ENCODE assay signal across 8 mouse cellular contexts in the genomic region with DNA sequence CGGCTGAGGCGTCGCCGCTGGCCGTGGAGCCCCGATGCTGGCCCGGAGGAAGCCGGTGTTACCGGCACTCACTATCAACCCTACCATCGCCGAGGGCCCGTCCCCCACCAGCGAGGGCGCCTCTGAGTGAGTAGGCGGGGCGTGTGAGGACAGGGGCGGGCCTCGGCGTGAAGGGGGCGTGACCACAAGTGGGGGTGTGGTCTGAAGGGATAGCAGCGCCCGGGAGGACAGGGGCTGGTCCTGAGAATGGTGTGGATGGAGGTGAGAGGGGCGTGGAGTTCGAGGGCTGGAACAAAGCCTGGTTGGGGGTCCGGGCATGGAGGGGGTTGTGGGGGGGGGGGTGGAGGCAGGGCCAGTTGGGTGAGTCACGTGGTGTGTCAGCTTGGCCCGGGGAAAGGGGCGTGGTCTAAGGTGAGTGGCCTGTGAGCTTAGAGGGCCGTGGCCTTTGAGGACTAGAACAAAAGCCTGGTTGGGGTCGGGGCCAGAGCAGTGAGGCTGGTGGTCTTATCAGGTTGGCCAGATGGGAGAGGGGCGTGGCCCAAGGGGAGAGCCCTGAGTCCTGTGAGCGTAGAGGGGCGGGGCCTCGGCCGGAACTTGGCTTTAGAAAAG. TPM values are rescaled to one million over a fixed set of nuclear protein-coding genes. Genes with fewer than 3 reads are reported as not detected.
DNase-seq lines count a peak whose midpoint lies in the region; ATAC-seq and TF ChIP-seq lines count a peak whose summit lies in the region.

No protein-coding gene starts in this region.

- peaks cover 11% of the 10 kb centered on the region for H3K36me3 ChIP-seq in ES-Bruce4 (ENCODE audit: control insufficient read depth, insufficient read depth, low read length, poor library complexity, severe bottlenecking)
- peaks cover 32% of the 10 kb centered on the region for H3K36me3 ChIP-seq in forebrain, embryonic 13.5 days (ENCODE audit: poor library complexity, severe bottlenecking)
- peaks cover 35% of the 10 kb centered on the region for H3K36me3 ChIP-seq in lung, embryonic 14.5 days (ENCODE audit: insufficient read depth)

- no peak for TF ChIP-seq POLR2A in ES-Bruce4 (IDR thresholded peaks at IDR 0.05; ENCODE audit: insufficient read depth, low read length)

- TF ChIP-seq EP300 in ES-Bruce4 (IDR thresholded peaks at IDR 0.05; ENCODE audit: insufficient read depth, low read depth, low read length), result no peak

- peak; percentile 88 for ATAC-seq in forebrain, embryonic 13.5 days
- peak; percentile 86 for ATAC-seq in lung, embryonic 14.5 days (ENCODE audit: insufficient read depth)
- ATAC-seq in neutrophil, adult 5-6 weeks (ENCODE audit: extremely low read depth, insufficient number of reproducible peaks, low FRiP score, poor library complexity, severe bottlenecking), result peak; percentile 73

- peak overlapping the region; percentile 66 for H3K4me2 ChIP-seq in forebrain, embryonic 13.5 days
- H3K4me2 ChIP-seq in lung, embryonic 14.5 days, result peak overlapping the region; percentile 84

- TF ChIP-seq CTCF in ES-Bruce4 (IDR thresholded peaks at IDR 0.05; ENCODE audit: low read depth, low read length), result no peak
- peak; percentile 39; the same call in 1 of the 2 replicates for TF ChIP-seq CTCF in lung, embryonic 14.5 days (IDR thresholded peaks at IDR 0.05; ENCODE audit: low read depth)

- peak; percentile 81 for DNase-seq in c-Kit-positive CD71-positive TER-119-positive erythroid progenitor cells, embryonic 14.5 days (ENCODE audit: low spot score)
- peak; percentile 85 to 91 for DNase-seq in heart, postnatal 14 days
- peak; percentile 87 for DNase-seq in layer of hippocampus, adult 11-12 months (ENCODE audit: low spot score)
- peak; percentile 89 for DNase-seq in lung, embryonic 14.5 days
- peak; percentile 73 to 78 for DNase-seq in thymus, adult 18-20 months

- peak overlapping the region; percentile 45; the same call in 1 of the 2 replicates for H3K27ac ChIP-seq in ES-Bruce4 (ENCODE audit: insufficient read depth, low read length)
- H3K27ac ChIP-seq in forebrain, embryonic 13.5 days, result peak overlapping the region; percentile 99
- peak overlapping the region; percentile 99 for H3K27ac ChIP-seq in lung, embryonic 14.5 days (ENCODE audit: low read depth)

- peak overlapping the region; percentile 92 for H3K9ac ChIP-seq in ES-Bruce4 (ENCODE audit: low read depth, poor library complexity, severe bottlenecking)
- peak overlapping the region; percentile 97 for H3K9ac ChIP-seq in forebrain, embryonic 13.5 days
- H3K9ac ChIP-seq in lung, embryonic 14.5 days, result peak overlapping the region; percentile 97

- H3K4me1 ChIP-seq in ES-Bruce4 (ENCODE audit: control insufficient read depth, insufficient read depth, low read length), result no peaks in the 10 kb centered on the region
- peaks cover 25% of the 10 kb centered on the region for H3K4me1 ChIP-seq in forebrain, embryonic 13.5 days
- H3K4me1 ChIP-seq in lung, embryonic 14.5 days (ENCODE audit: insufficient read depth), result peaks cover 13% of the 10 kb centered on the region; the same call in 1 of the 2 replicates

- H3K27me3 ChIP-seq in ES-Bruce4 (ENCODE audit: control insufficient read depth, insufficient read depth, low read length, poor library complexity, severe bottlenecking), result no peaks in the 10 kb centered on the region
- no peaks in the 10 kb centered on the region for H3K27me3 ChIP-seq in forebrain, embryonic 13.5 days
- H3K27me3 ChIP-seq in lung, embryonic 14.5 days (ENCODE audit: insufficient read depth, low read length), result no peaks in the 10 kb centered on the region

- intact Hi-C loops in heart, postnatal 14 days (cut with DNase I), result loop anchor here (5.0 kb wide), 1 partner anchor 66 kb away; no protein-coding TSS in a partner anchor

- 0% methylated on average over 35 of the region's 35 CpGs for WGBS in forebrain, embryonic 13.5 days
- WGBS in lung, embryonic 14.5 days, result under 1% methylated on average over 33 of the region's 35 CpGs

- H3K4me3 ChIP-seq in ES-Bruce4 (ENCODE audit: low read depth, low read length), result peak overlapping the region; percentile 96
- H3K4me3 ChIP-seq in forebrain, embryonic 13.5 days, result peak overlapping the region; percentile 84
- peak overlapping the region; percentile 90 for H3K4me3 ChIP-seq in lung, embryonic 14.5 days (ENCODE audit: low read depth, low read length)

- H3K9me3 ChIP-seq in ES-Bruce4 (replicated peaks; ENCODE audit: control insufficient read depth, insufficient read depth, low read length, poor library complexity, severe bottlenecking), result no peaks in the 10 kb centered on the region
- no peaks in the 10 kb centered on the region for H3K9me3 ChIP-seq in forebrain, embryonic 13.5 days (replicated peaks)
- no peaks in the 10 kb centered on the region for H3K9me3 ChIP-seq in lung, embryonic 14.5 days (ENCODE audit: low read depth, low read length)

RNA-seq across cellular contexts. Expression of a gene that starts 0.5 kb away (rescaled TPM):
- polyA plus RNA-seq in ES-Bruce4 (2011; ENCODE audit: insufficient read depth, insufficient read length, low read depth, missing spikeins), result 46.3 and 53.0 TPM in 2 replicates
- 200 and 211 TPM in 2 replicates for polyA plus RNA-seq in forebrain, embryonic 13.5 days (2015; fragmentation: Nextera tagmentation; extraction: Ambion mirVana)
- 100 to 1,000 TPM; 115 to 122 TPM for total RNA-seq in heart, postnatal 14 days (2021)
- 180 and 199 TPM in 2 replicates for polyA plus RNA-seq in lung, embryonic 14.5 days (2014; fragmentation: Nextera tagmentation; extraction: Ambion mirVana)
- 91.5 and 96.6 TPM in 2 replicates for total RNA-seq in neutrophil, adult 5-6 weeks (2017)

RNA-seq across cellular contexts. Expression of a gene that starts 7.5 kb away (rescaled TPM):
- 0.68 TPM in 1 of 2 replicates, not detected in the other for polyA plus RNA-seq in ES-Bruce4 (2011; ENCODE audit: insufficient read depth, insufficient read length, low read depth, missing spikeins)
- 0.30 and 0.42 TPM in 2 replicates for polyA plus RNA-seq in forebrain, embryonic 13.5 days (2015; fragmentation: Nextera tagmentation; extraction: Ambion mirVana)
- total RNA-seq in heart, postnatal 14 days (2021), result under 1 TPM; 0.69 to 0.90 TPM
- 0.41 and 0.58 TPM in 2 replicates for polyA plus RNA-seq in lung, embryonic 14.5 days (2014; fragmentation: Nextera tagmentation; extraction: Ambion mirVana)
- total RNA-seq in neutrophil, adult 5-6 weeks (2017), result 0.23 TPM in 1 of 2 replicates, not detected in the other

RNA-seq across cellular contexts. Expression of a gene that starts 28.8 kb away (rescaled TPM):
- polyA plus RNA-seq in ES-Bruce4 (2011; ENCODE audit: insufficient read depth, insufficient read length, low read depth, missing spikeins), result 12.6 and 14.4 TPM in 2 replicates
- polyA plus RNA-seq in forebrain, embryonic 13.5 days (2015; fragmentation: Nextera tagmentation; extraction: Ambion mirVana), result 10.4 and 10.6 TPM in 2 replicates
- 10 to 100 TPM; 40.8 to 43.2 TPM for total RNA-seq in heart, postnatal 14 days (2021)
- 22.4 and 25.0 TPM in 2 replicates for polyA plus RNA-seq in lung, embryonic 14.5 days (2014; fragmentation: Nextera tagmentation; extraction: Ambion mirVana)
- 28.7 and 31.1 TPM in 2 replicates for total RNA-seq in neutrophil, adult 5-6 weeks (2017)

RNA-seq across cellular contexts. Expression of a gene that starts 36.4 kb away (rescaled TPM):
- 77.4 and 81.3 TPM in 2 replicates for polyA plus RNA-seq in ES-Bruce4 (2011; ENCODE audit: insufficient read depth, insufficient read length, low read depth, missing spikeins)
- 55.8 and 60.5 TPM in 2 replicates for polyA plus RNA-seq in forebrain, embryonic 13.5 days (2015; fragmentation: Nextera tagmentation; extraction: Ambion mirVana)
- 10 to 100 TPM; 10.3 to 10.9 TPM for total RNA-seq in heart, postnatal 14 days (2021)
- polyA plus RNA-seq in lung, embryonic 14.5 days (2014; fragmentation: Nextera tagmentation; extraction: Ambion mirVana), result 48.1 and 55.9 TPM in 2 replicates
- 1.5 and 4.5 TPM in 2 replicates for total RNA-seq in neutrophil, adult 5-6 weeks (2017)

RNA-seq across cellular contexts. Expression of a gene that starts 46.2 kb away (rescaled TPM):
- polyA plus RNA-seq in ES-Bruce4 (2011; ENCODE audit: insufficient read depth, insufficient read length, low read depth, missing spikeins), result 107 and 110 TPM in 2 replicates
- polyA plus RNA-seq in forebrain, embryonic 13.5 days (2015; fragmentation: Nextera tagmentation; extraction: Ambion mirVana), result 273 and 305 TPM in 2 replicates
- total RNA-seq in heart, postnatal 14 days (2021), result 10 to 100 TPM; 91.5 to 93.3 TPM
- 172 and 186 TPM in 2 replicates for polyA plus RNA-seq in lung, embryonic 14.5 days (2014; fragmentation: Nextera tagmentation; extraction: Ambion mirVana)
- 59.2 and 64.5 TPM in 2 replicates for total RNA-seq in neutrophil, adult 5-6 weeks (2017)

Comparison
In these comparisons a context has a peak if more than half of its experiments do, and no peak if none do; other contexts are left out.
1. Peak in every context shown above with its lines: DNase-seq, ATAC-seq, H3K4me3 ChIP-seq and H3K27ac ChIP-seq.
2. H3K27ac ChIP-seq: peak in every context shown above with its lines; median percentile 99 in forebrain, embryonic 13.5 days; 99 in lung, embryonic 14.5 days; 45 in ES-Bruce4.